Mouse (Mus musculus) central nervous system, embryonic 14 days (tissue): Measurements from ENCODE around the gene Gm10147. TPM values are rescaled to one million over a fixed set of nuclear protein-coding genes. Genes with fewer than 3 reads are reported as not detected.

ENCODE experiments used
- polyA plus RNA-seq: library from polyadenylated mRNA; depleted of rRNA; stranded (reverse); fragments of >200 nt; gene quantifications from 2 replicates; pipeline ENCODE4 v1.2.3, GENCODE M21; 2012; rRNA removed

Gene Gm10147
- not detected in 2 replicates for polyA plus RNA-seq

DNA sequence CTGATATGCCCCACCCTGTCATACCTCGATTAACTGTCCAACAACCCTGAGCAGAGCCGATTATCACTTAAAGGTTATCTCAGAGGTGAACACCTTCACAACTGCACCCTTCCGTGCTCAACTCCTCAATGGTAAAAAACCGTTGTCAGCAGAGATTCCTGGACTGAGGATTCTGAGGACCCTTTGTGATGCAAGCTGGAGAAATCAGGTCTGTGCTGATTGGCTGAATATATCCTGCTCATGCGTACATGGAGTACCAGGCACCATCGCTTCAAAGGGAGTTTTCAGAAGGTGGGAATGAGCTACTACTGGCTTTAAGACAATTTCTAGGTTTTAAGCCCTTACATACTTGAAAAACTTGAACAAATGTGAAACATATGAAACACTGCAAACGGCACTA lies at the start of gene Gm10147:
Gene Gm10147 (minus strand): TSS at position 101 of the 400 bp plus-strand sequence.

